Mouse (Mus musculus): ENCODE measurements around the gene Bcl7c. TPM values are rescaled to one million over a fixed set of nuclear protein-coding genes. Genes with fewer than 3 reads are reported as not detected.

Bcl7c gene
- polyA plus RNA-seq, 1 experiment from 2014 or later = 37.5 TPM

DNA sequence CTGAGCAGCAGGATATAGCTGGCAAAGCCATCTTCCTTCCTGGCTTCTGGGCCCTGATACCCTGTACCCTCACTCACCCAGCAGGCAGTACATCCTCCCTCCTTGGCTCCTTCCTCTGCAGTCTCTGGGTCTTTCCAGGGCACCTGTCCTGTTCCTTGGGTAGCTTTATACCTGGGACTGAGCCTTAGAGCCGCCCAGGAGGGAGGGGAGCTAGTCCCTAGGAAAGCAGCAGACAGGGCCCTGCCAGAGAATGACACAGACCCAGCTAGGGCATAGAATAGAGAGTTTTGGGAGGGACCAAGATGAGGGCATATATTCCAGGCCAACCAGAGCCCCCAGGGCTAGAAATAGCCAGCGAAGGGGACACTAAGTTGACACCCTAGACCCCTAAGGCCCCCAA is 16.8 kb upstream of the Bcl7c start:
- no peaks in the 10 kb centered on the region for H3K36me3 ChIP-seq (ENCODE audit: control insufficient read depth, insufficient read depth)
- H3K4me1 ChIP-seq (ENCODE audit: control insufficient read depth, insufficient read depth, low read length) = no peaks in the 10 kb centered on the region
- WGBS = 69% methylated on average over 2 of the region's 2 CpGs
- H3K4me2 ChIP-seq (ENCODE audit: low read depth, low read length) = no peak overlapping the region
- no peak overlapping the region for H3K9ac ChIP-seq (ENCODE audit: low read length)
- no peak overlapping the region for H3K4me3 ChIP-seq (ENCODE audit: low read length)
- peaks cover 2% of the 10 kb centered on the region; the same call in 1 of the 2 replicates for H3K27me3 ChIP-seq (ENCODE audit: control insufficient read depth, insufficient read depth, low read length)
- ATAC-seq (replicated peaks; ENCODE audit: extremely low read depth, insufficient read depth, low FRiP score) = no peak
- H3K9me3 ChIP-seq (replicated peaks; ENCODE audit: control insufficient read depth, low read length) = no peaks in the 10 kb centered on the region
- no peak overlapping the region for H3K27ac ChIP-seq (ENCODE audit: low read length)

DNA sequence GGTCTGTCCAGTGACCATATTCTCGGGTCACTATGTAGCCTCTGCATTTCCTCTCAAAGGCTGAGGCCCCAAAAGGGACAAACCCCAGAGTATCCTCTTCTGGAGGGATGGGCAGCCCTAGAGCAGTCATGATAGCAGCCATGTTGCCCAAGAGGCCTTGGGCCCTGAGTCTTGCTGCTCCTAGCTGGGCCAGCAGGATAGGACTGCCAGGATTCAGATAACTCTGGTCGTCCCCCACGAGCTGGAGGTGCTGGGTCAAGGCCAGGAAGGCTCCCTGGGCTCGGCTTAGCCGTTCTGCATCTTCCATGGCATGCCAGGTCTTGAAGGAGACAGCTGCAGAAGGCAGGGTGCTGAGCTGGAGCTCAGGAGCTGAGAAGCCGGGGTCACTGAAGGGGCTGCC is 10.5 kb upstream of the Bcl7c start:
- Histone ChIP-seq H3K4me2 (ENCODE audit: low read depth, low read length) (no peak overlapping the region), H3K27ac (ENCODE audit: low read length) (no peak overlapping the region), H3K4me1 (ENCODE audit: control insufficient read depth, insufficient read depth, low read length) (peaks cover 2% of the 10 kb centered on the region; the same call in 1 of the 2 replicates), H3K9me3 (replicated peaks; ENCODE audit: control insufficient read depth, low read length) (no peaks in the 10 kb centered on the region), H3K36me3 (ENCODE audit: control insufficient read depth, insufficient read depth) (no peaks in the 10 kb centered on the region), H3K27me3 (ENCODE audit: control insufficient read depth, insufficient read depth, low read length) (no peaks in the 10 kb centered on the region), H3K9ac (ENCODE audit: low read length) (no peak overlapping the region), H3K4me3 (ENCODE audit: low read length) (no peak overlapping the region)
- 82% methylated on average over 6 of the region's 6 CpGs for WGBS
- ATAC-seq (replicated peaks; ENCODE audit: extremely low read depth, insufficient read depth, low FRiP score) = no peak

DNA sequence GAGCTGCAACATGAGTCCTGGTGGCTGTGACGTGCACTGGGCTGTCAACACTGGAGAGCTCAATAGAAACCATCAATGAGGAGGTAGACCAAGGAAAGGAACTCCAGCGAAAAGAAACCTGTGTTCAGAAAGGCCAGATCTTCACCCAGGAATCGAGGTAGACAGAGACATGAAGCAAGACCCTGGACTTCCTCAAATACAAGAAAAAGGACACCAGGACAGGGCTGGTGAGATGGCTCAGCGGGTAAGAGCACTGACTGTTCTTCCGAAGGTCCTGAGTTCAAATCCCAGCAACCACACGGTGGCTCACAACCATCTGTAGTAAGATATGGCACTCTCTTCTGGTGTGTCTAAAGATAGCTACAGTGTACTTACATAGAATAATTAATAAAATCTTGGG is 9.6 kb upstream of the Bcl7c start:
- 88% methylated on average over 6 of the region's 6 CpGs for WGBS
- no peaks in the 10 kb centered on the region for H3K27me3 ChIP-seq (ENCODE audit: control insufficient read depth, insufficient read depth, low read length)
- no peak overlapping the region for H3K4me3 ChIP-seq (ENCODE audit: low read length)
- H3K36me3 ChIP-seq (ENCODE audit: control insufficient read depth, insufficient read depth) = no peaks in the 10 kb centered on the region
- no peak overlapping the region for H3K4me2 ChIP-seq (ENCODE audit: low read depth, low read length)
- H3K27ac ChIP-seq (ENCODE audit: low read length) = no peak overlapping the region
- peaks cover 2% of the 10 kb centered on the region; the same call in 1 of the 2 replicates for H3K4me1 ChIP-seq (ENCODE audit: control insufficient read depth, insufficient read depth, low read length)
- no peak for ATAC-seq (replicated peaks; ENCODE audit: extremely low read depth, insufficient read depth, low FRiP score)
- H3K9ac ChIP-seq (ENCODE audit: low read length) = no peak overlapping the region
- H3K9me3 ChIP-seq (replicated peaks; ENCODE audit: control insufficient read depth, low read length) = no peaks in the 10 kb centered on the region

DNA sequence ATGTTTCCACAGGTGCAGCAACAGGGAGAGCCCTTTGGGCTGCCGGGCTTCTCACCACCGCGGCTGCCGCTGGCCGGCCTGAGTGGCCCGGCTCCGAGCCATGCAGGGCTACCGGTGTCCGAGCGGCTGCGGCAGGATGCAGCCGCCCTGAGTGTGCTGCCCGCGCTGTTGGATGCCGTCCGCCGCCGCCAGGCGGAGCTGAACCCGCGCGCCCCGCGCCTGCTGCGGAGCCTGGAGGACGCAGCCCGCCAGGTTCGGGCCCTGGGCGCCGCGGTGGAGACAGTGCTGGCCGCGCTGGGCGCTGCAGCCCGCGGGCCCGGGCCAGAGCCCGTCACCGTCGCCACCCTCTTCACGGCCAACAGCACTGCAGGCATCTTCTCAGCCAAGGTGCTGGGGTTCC is 8.3 kb upstream of the Bcl7c start:
- Histone ChIP-seq H3K4me3 (ENCODE audit: low read length) (peak overlapping the region; percentile 39), H3K9ac (ENCODE audit: low read length) (peak overlapping the region; percentile 56), H3K36me3 (ENCODE audit: control insufficient read depth, insufficient read depth) (no peaks in the 10 kb centered on the region), H3K9me3 (replicated peaks; ENCODE audit: control insufficient read depth, low read length) (no peaks in the 10 kb centered on the region), H3K27me3 (ENCODE audit: control insufficient read depth, insufficient read depth, low read length) (no peaks in the 10 kb centered on the region), H3K4me2 (ENCODE audit: low read depth, low read length) (peak overlapping the region; percentile 65), H3K27ac (ENCODE audit: low read length) (no peak overlapping the region), H3K4me1 (ENCODE audit: control insufficient read depth, insufficient read depth, low read length) (peaks cover 12% of the 10 kb centered on the region)
- peak; percentile 60 for ATAC-seq (replicated peaks; ENCODE audit: extremely low read depth, insufficient read depth, low FRiP score)
- WGBS = 4% methylated on average over 40 of the region's 41 CpGs

DNA sequence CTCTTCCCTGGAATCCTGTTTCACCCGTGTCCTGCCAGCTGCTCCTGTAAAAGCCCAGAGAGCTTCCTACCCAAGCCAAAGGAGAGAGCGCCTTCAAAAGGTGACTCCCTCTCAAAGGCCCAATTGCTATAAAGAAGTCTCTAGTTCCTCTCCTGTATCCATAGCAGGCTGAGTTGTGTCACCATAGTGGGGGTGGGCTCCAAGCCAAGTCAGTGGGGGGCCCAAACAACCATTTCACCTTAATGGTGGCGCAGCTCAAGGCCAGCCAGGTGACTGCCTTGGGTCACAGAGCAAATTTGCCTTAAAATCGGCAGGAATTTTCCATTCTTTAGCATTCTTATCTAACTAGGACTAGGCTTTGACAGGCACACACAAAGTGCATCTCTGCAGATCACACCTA is 6.1 kb upstream of the Bcl7c start:
- H3K9ac ChIP-seq (ENCODE audit: low read length) = no peak overlapping the region
- H3K27ac ChIP-seq (ENCODE audit: low read length) = no peak overlapping the region
- H3K4me2 ChIP-seq (ENCODE audit: low read depth, low read length) = no peak overlapping the region
- no peak for ATAC-seq (replicated peaks; ENCODE audit: extremely low read depth, insufficient read depth, low FRiP score)
- peaks cover 14% of the 10 kb centered on the region for H3K4me1 ChIP-seq (ENCODE audit: control insufficient read depth, insufficient read depth, low read length)
- no peaks in the 10 kb centered on the region for H3K36me3 ChIP-seq (ENCODE audit: control insufficient read depth, insufficient read depth)
- WGBS = 78% methylated on average over 4 of the region's 4 CpGs
- H3K9me3 ChIP-seq (replicated peaks; ENCODE audit: control insufficient read depth, low read length) = no peaks in the 10 kb centered on the region
- no peaks in the 10 kb centered on the region for H3K27me3 ChIP-seq (ENCODE audit: control insufficient read depth, insufficient read depth, low read length)
- no peak overlapping the region for H3K4me3 ChIP-seq (ENCODE audit: low read length)

DNA sequence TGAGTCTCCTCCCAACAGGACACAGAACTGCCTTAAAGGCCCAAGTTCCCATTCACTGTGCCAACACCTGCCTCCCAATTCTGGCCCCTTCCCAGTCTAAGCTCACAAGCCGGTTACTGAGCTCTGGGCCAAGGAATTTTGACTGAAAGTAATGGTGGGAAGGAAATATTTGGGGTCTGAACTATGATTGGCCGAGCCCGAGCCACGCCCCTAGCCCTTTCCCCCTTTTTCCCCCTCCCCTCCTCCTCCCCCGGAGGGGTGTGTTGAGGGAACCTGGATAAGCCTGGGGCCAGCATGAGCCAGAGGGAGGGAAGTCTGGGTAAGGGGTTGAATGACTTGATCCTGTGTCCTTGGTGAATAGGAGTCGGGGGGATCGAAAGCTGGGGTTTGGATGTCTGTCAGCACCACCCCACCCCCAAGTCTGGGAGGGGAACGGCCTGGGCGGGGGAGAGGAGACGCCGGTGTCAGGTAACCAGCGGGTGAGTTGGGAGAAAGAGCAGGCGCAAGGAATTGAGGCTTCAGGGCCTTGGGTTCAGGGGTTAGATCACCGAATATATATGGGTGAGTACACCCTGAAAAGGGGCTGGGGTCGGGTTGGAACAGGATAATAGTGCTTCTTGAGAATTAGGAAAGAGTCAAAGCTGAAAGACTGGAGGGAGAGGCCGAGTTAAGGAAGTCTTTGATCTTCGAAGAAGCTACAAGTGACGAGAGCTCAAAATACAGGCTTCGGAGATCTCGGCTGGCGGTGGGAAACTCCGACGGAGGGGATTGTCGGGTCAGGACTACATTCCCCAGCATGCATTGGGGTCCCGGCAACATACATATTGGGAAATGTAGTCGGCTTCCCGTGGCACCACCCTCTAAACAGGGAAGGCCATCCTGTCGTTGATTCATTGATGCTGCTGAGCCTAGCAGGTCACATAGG is 4.0 kb upstream of the Bcl7c start, which contains the start of gene Ctf1:
TSS of gene Ctf1 (plus strand) at position 276 of the 925 bp plus-strand sequence.
- H3K4me1 ChIP-seq (ENCODE audit: control insufficient read depth, insufficient read depth, low read length) = peaks cover 22% of the 10 kb centered on the region
- peak; percentile 34 for ATAC-seq (replicated peaks; ENCODE audit: extremely low read depth, insufficient read depth, low FRiP score)
- peak within 1 kb of the TSS; percentile 75 for H3K9ac ChIP-seq (ENCODE audit: low read length)
- no peaks in the 10 kb centered on the region for H3K27me3 ChIP-seq (ENCODE audit: control insufficient read depth, insufficient read depth, low read length)
- peak within 1 kb of the TSS; percentile 90 for H3K27ac ChIP-seq (ENCODE audit: low read length)
- peak within 1 kb of the TSS; percentile 78 for H3K4me2 ChIP-seq (ENCODE audit: low read depth, low read length)
- no peaks in the 10 kb centered on the region for H3K9me3 ChIP-seq (replicated peaks; ENCODE audit: control insufficient read depth, low read length)
- WGBS = 5% methylated on average over 28 of the region's 28 CpGs
- H3K4me3 ChIP-seq (ENCODE audit: low read length) = peak within 1 kb of the TSS; percentile 49
- H3K36me3 ChIP-seq (ENCODE audit: control insufficient read depth, insufficient read depth) = no peaks in the 10 kb centered on the region

DNA sequence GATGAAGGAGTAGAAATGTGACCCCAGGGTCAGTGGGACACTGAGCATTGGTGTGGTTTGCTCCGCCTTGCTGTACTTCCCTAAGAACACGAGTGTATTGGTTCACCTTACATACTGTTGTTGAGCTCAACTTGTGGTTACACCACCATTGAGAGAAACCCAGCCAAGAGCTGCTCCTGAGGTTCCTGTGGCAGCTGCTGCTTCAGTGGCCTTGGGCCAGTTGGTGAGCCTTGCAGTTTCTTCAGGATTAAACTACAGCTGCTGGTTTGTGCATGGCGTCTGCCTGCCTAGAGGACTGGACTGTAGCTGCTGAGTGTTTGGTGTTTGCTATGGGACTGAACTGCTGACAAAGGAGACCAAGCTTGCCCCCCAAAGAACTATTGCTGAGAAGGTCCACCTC is 2.7 kb upstream of the Bcl7c start:
- Histone ChIP-seq H3K4me1 (ENCODE audit: control insufficient read depth, insufficient read depth, low read length) (peaks cover 29% of the 10 kb centered on the region), H3K4me3 (ENCODE audit: low read length) (no peak overlapping the region), H3K36me3 (ENCODE audit: control insufficient read depth, insufficient read depth) (no peaks in the 10 kb centered on the region; the same call in 1 of the 2 replicates), H3K27ac (ENCODE audit: low read length) (peak overlapping the region; percentile 13; the same call in 1 of the 2 replicates), H3K27me3 (ENCODE audit: control insufficient read depth, insufficient read depth, low read length) (no peaks in the 10 kb centered on the region), H3K9ac (ENCODE audit: low read length) (no peak overlapping the region), H3K4me2 (ENCODE audit: low read depth, low read length) (no peak overlapping the region), H3K9me3 (replicated peaks; ENCODE audit: control insufficient read depth, low read length) (no peaks in the 10 kb centered on the region)
- 69% methylated on average over 3 of the region's 3 CpGs for WGBS
- ATAC-seq (replicated peaks; ENCODE audit: extremely low read depth, insufficient read depth, low FRiP score) = no peak

DNA sequence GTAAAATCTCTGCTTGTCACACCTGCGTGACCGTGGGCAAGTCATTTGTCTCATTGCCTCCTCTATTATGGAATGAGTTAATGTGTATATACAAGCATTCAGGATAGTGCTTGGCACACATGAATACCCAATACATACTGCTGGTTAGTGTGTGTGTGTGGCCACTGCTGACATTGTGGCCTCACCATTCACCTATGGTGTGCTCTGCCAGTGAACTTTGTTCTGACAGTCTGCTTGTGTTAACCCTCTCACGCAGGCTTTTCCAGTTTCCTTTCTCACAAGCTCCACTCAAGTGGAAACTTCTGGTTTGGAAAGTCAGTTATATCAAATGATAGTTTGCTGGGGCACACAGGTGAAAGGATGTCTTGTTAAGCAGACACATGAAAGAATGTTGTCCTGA is 2.3 kb upstream of the Bcl7c start:
- H3K36me3 ChIP-seq (ENCODE audit: control insufficient read depth, insufficient read depth) = peaks cover 3% of the 10 kb centered on the region; the same call in 1 of the 2 replicates
- no peak overlapping the region for H3K4me3 ChIP-seq (ENCODE audit: low read length)
- no peak overlapping the region for H3K27ac ChIP-seq (ENCODE audit: low read length)
- no peak overlapping the region for H3K4me2 ChIP-seq (ENCODE audit: low read depth, low read length)
- H3K27me3 ChIP-seq (ENCODE audit: control insufficient read depth, insufficient read depth, low read length) = no peaks in the 10 kb centered on the region
- WGBS = 83% methylated on average over 3 of the region's 3 CpGs
- no peaks in the 10 kb centered on the region for H3K9me3 ChIP-seq (replicated peaks; ENCODE audit: control insufficient read depth, low read length)
- ATAC-seq (replicated peaks; ENCODE audit: extremely low read depth, insufficient read depth, low FRiP score) = no peak
- no peak overlapping the region for H3K9ac ChIP-seq (ENCODE audit: low read length)
- H3K4me1 ChIP-seq (ENCODE audit: control insufficient read depth, insufficient read depth, low read length) = peaks cover 29% of the 10 kb centered on the region

DNA sequence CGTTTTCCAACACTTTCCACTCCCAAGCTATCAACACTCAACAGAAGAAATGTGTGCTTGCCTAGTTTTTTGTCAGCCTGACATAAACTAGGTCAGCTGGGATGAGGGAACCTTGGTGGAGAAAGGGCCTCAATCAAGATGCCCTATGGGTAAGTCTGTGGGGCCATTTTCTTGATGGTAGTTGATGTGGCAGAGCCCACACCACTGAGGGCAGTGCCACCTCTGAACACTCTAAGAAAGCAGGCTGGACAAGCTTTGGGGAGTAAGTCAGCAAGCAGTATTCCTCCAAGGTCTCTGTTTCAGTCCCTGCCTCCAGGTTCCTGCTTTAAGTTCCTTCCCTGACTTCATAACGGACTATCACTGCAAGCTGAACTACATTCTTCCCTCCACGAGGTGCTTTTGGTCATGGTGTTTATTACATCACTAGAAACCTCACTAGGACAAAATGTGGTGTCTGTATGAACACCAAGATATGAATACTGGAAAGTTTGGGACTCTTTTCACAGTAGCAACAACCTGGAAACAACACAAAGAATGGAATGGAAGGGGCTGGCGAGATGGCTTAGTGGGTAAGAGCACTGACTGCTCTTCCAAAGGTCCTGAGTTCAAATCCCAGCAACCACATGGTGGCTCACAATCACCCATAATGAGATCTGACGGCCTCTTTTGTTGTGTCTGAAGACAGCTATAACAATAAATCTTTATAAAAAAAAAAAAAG is 687 bp upstream of the Bcl7c start:
- Histone ChIP-seq H3K9me3 (replicated peaks; ENCODE audit: control insufficient read depth, low read length) (no peaks in the 10 kb centered on the region), H3K27ac (ENCODE audit: low read length) (peak overlapping the region; percentile 98), H3K4me1 (ENCODE audit: control insufficient read depth, insufficient read depth, low read length) (peaks cover 29% of the 10 kb centered on the region), H3K4me3 (ENCODE audit: low read length) (peak overlapping the region; percentile 82), H3K27me3 (ENCODE audit: control insufficient read depth, insufficient read depth, low read length) (no peaks in the 10 kb centered on the region), H3K36me3 (ENCODE audit: control insufficient read depth, insufficient read depth) (peaks cover 11% of the 10 kb centered on the region; the same call in 1 of the 2 replicates), H3K9ac (ENCODE audit: low read length) (peak overlapping the region; percentile 93), H3K4me2 (ENCODE audit: low read depth, low read length) (peak overlapping the region; percentile 84)
- no peak for ATAC-seq (replicated peaks; ENCODE audit: extremely low read depth, insufficient read depth, low FRiP score)
- WGBS = 62% methylated on average over 5 of the region's 5 CpGs

Measured in heart, embryonic 16.5 days (tissue).